Mouse (Mus musculus) hindbrain, embryonic 16.5 days (tissue): Measurements from ENCODE around the gene Rptor. TPM values are rescaled to one million over a fixed set of nuclear protein-coding genes. Genes with fewer than 3 reads are reported as not detected.
A peak's percentile ranks its signal among the peaks of the same experiment; 100 is the strongest.

Source experiments
- ATAC-seq: fragments of 200-750 bp; cut with Nextera tagmentation; 2 replicates; pipeline ENCODE4 v1.8.0; 2017; ENCODE audit warnings: moderate TSS enrichment, moderate library complexity
- H3K27ac ChIP-seq: fragments of 300-500 bp; sonication (generic); 2 replicates; pipeline ENCODE4 v1.5.1; 2014; ENCODE audit warnings: low read depth, mild to moderate bottlenecking, control low read depth, low read length, moderate library complexity
- H3K27me3 ChIP-seq: fragments of 300-500 bp; sonication (generic); replicated peaks from 2 replicates; pipeline ENCODE4 v1.6.1; 2014; ENCODE audit warnings: low read length; ENCODE audit not compliant: control insufficient read depth, insufficient read depth
- H3K36me3 ChIP-seq: fragments of 300-500 bp; sonication (generic); 2 replicates; pipeline ENCODE4 v1.6.1; 2014; ENCODE audit warnings: mild to moderate bottlenecking, low read length, moderate library complexity, mixed read lengths; ENCODE audit not compliant: control insufficient read depth, insufficient read depth
- H3K4me1 ChIP-seq: fragments of 300-500 bp; sonication (generic); 2 replicates; pipeline ENCODE4 v1.6.1; 2014; ENCODE audit warnings: low read depth, low read length; ENCODE audit not compliant: control insufficient read depth, insufficient read depth
- H3K4me2 ChIP-seq: fragments of 300-500 bp; sonication (generic); 2 replicates; pipeline ENCODE4 v1.6.1; 2014; ENCODE audit warnings: mild to moderate bottlenecking, low read length, control low read depth, moderate library complexity
- H3K4me3 ChIP-seq: fragments of 300-500 bp; sonication (generic); 2 replicates; pipeline ENCODE4 v1.5.1; 2014; ENCODE audit warnings: mild to moderate bottlenecking, low read length, control low read depth, moderate library complexity
- H3K9ac ChIP-seq: fragments of 300-500 bp; sonication (generic); 2 replicates; pipeline ENCODE4 v1.6.1; 2014; ENCODE audit warnings: low read depth, mild to moderate bottlenecking, control low read depth, low read length, moderate library complexity
- H3K9me3 ChIP-seq: fragments of 300-500 bp; sonication (generic); 2 replicates; pipeline ENCODE4 v1.6.1; 2014; ENCODE audit warnings: mild to moderate bottlenecking, low read length, moderate library complexity; ENCODE audit not compliant: control insufficient read depth
- WGBS: fragments of 180-500 bp; shearing (Covaris S2); extraction: QIAGEN DNeasy Blood & Tissue Kit; methylation state at CpG from one replicate; pipeline ENCODE4 v1.1.7; 2014; 5-methylcytosine and 5-hydroxymethylcytosine counted together
- polyA plus RNA-seq: library from polyadenylated mRNA; unstranded; fragments of >200 nt; fragmentation: Nextera tagmentation; extraction: Ambion mirVana; gene quantifications from 2 replicates; pipeline ENCODE4 v1.2.1, GENCODE M21; 2015

Gene Rptor
- polyA plus RNA-seq, 1 experiment from 2014 or later = 8.5 TPM

GRCm38 (mm10) chr11:119741401-119741800 lies 138.7 kb downstream of the Rptor start:
- 91% methylated on average over 1 of the region's 1 CpGs for WGBS
- Histone ChIP-seq H3K4me1 (peaks cover 24% of the 10 kb centered on the region), H3K9ac (no peak overlapping the region), H3K4me3 (no peak overlapping the region), H3K27me3 (no peaks in the 10 kb centered on the region), H3K9me3 (no peaks in the 10 kb centered on the region), H3K27ac (no peak overlapping the region), H3K36me3 (no peaks in the 10 kb centered on the region), H3K4me2 (no peak overlapping the region)
- ATAC-seq = no peak

- no peak overlapping the region for H3K4me2 ChIP-seq
- no peak overlapping the region for H3K4me3 ChIP-seq
- H3K9me3 ChIP-seq = no peaks in the 10 kb centered on the region
- WGBS = 53% methylated on average over 4 of the region's 4 CpGs
- H3K36me3 ChIP-seq = no peaks in the 10 kb centered on the region
- H3K9ac ChIP-seq = no peak overlapping the region
- ATAC-seq = no peak
- no peaks in the 10 kb centered on the region for H3K27me3 ChIP-seq
- H3K4me1 ChIP-seq = peaks cover 20% of the 10 kb centered on the region
- no peak overlapping the region for H3K27ac ChIP-seq
Observed at GRCm38 (mm10) chr11:119744436-119744835, 141.7 kb downstream of the Rptor start.

- H3K4me2 ChIP-seq = no peak overlapping the region
- peaks cover 17% of the 10 kb centered on the region for H3K4me1 ChIP-seq
- H3K27ac ChIP-seq = no peak overlapping the region
- H3K9me3 ChIP-seq = no peaks in the 10 kb centered on the region
- H3K27me3 ChIP-seq = no peaks in the 10 kb centered on the region
- no peaks in the 10 kb centered on the region for H3K36me3 ChIP-seq
- 45% methylated on average over 7 of the region's 7 CpGs for WGBS
- peak; percentile 59; the same call in 1 of the 2 replicates for ATAC-seq
- H3K4me3 ChIP-seq = no peak overlapping the region
- H3K9ac ChIP-seq = no peak overlapping the region
Observed at GRCm38 (mm10) chr11:119745333-119745732, 142.6 kb downstream of the Rptor start.

- H3K36me3 ChIP-seq = no peaks in the 10 kb centered on the region
- H3K4me1 ChIP-seq = peaks cover 5% of the 10 kb centered on the region
- H3K4me2 ChIP-seq = no peak overlapping the region
- no peaks in the 10 kb centered on the region for H3K9me3 ChIP-seq
- no peaks in the 10 kb centered on the region for H3K27me3 ChIP-seq
- WGBS = 77% methylated on average over 6 of the region's 6 CpGs
- H3K27ac ChIP-seq = no peak overlapping the region
- no peak overlapping the region for H3K4me3 ChIP-seq
- ATAC-seq = no peak
- no peak overlapping the region for H3K9ac ChIP-seq
Observed at GRCm38 (mm10) chr11:119754459-119754858, 151.8 kb downstream of the Rptor start.

GRCm38 (mm10) chr11:119758214-119758613 lies 155.5 kb downstream of the Rptor start:
- Histone ChIP-seq H3K9me3 (no peaks in the 10 kb centered on the region), H3K27me3 (no peaks in the 10 kb centered on the region), H3K4me3 (no peak overlapping the region), H3K27ac (no peak overlapping the region), H3K36me3 (no peaks in the 10 kb centered on the region), H3K9ac (no peak overlapping the region), H3K4me1 (peaks cover 5% of the 10 kb centered on the region), H3K4me2 (no peak overlapping the region)
- 96% methylated on average over 5 of the region's 5 CpGs for WGBS
- ATAC-seq = no peak

- H3K4me3 ChIP-seq = no peak overlapping the region
- ATAC-seq = no peak
- H3K9me3 ChIP-seq = no peaks in the 10 kb centered on the region
- 60% methylated on average over 7 of the region's 7 CpGs for WGBS
- H3K4me2 ChIP-seq = no peak overlapping the region
- H3K27me3 ChIP-seq = no peaks in the 10 kb centered on the region
- no peak overlapping the region for H3K9ac ChIP-seq
- peaks cover 5% of the 10 kb centered on the region for H3K4me1 ChIP-seq
- no peaks in the 10 kb centered on the region for H3K36me3 ChIP-seq
- H3K27ac ChIP-seq = no peak overlapping the region
Observed at GRCm38 (mm10) chr11:119758705-119759327, 156.1 kb downstream of the Rptor start.

- Histone ChIP-seq H3K4me3 (no peak overlapping the region), H3K4me1 (peaks cover 17% of the 10 kb centered on the region), H3K4me2 (no peak overlapping the region), H3K9ac (no peak overlapping the region), H3K27me3 (no peaks in the 10 kb centered on the region), H3K36me3 (no peaks in the 10 kb centered on the region), H3K27ac (no peak overlapping the region), H3K9me3 (no peaks in the 10 kb centered on the region)
- 79% methylated on average over 9 of the region's 9 CpGs for WGBS
- ATAC-seq = no peak
Observed at GRCm38 (mm10) chr11:119762911-119763310, 160.2 kb downstream of the Rptor start.

GRCm38 (mm10) chr11:119766023-119766422 lies 163.3 kb downstream of the Rptor start:
- no peaks in the 10 kb centered on the region for H3K36me3 ChIP-seq
- no peaks in the 10 kb centered on the region for H3K9me3 ChIP-seq
- no peak for ATAC-seq
- no peak overlapping the region for H3K4me2 ChIP-seq
- H3K4me3 ChIP-seq = no peak overlapping the region
- H3K27me3 ChIP-seq = no peaks in the 10 kb centered on the region
- peaks cover 13% of the 10 kb centered on the region for H3K4me1 ChIP-seq
- no peak overlapping the region for H3K9ac ChIP-seq
- H3K27ac ChIP-seq = no peak overlapping the region
- WGBS = 77% methylated on average over 6 of the region's 6 CpGs

GRCm38 (mm10) chr11:119766782-119767459 lies 164.2 kb downstream of the Rptor start:
- H3K36me3 ChIP-seq = no peaks in the 10 kb centered on the region; the same call in 1 of the 2 replicates
- 26% methylated on average over 5 of the region's 5 CpGs for WGBS
- H3K4me2 ChIP-seq = no peak overlapping the region
- H3K4me3 ChIP-seq = no peak overlapping the region
- ATAC-seq = 0 out of 2 replicates have a peak, but pooled peaks have one; percentile 22
- peaks cover 13% of the 10 kb centered on the region for H3K4me1 ChIP-seq
- H3K9ac ChIP-seq = no peak overlapping the region
- H3K27ac ChIP-seq = peak overlapping the region; percentile 10; the same call in 1 of the 2 replicates
- no peaks in the 10 kb centered on the region for H3K27me3 ChIP-seq
- no peaks in the 10 kb centered on the region for H3K9me3 ChIP-seq
